Mouse (Mus musculus) erythroblast, embryonic 14.5 days (primary cell): ENCODE results near the gene Tmcc2.

Experiments used
- GATA1 ChIP-seq: IDR thresholded peaks from 2 replicates; pipeline ENCODE4 v1.6.1; 2012; ENCODE audit warnings: low read length, inconsistent platforms, mixed read lengths
- TAL1 ChIP-seq: IDR thresholded peaks from 3 replicates; pipeline ENCODE4 v1.6.1; 2012; ENCODE audit warnings: low read length, inconsistent platforms, mixed read lengths

DNA sequence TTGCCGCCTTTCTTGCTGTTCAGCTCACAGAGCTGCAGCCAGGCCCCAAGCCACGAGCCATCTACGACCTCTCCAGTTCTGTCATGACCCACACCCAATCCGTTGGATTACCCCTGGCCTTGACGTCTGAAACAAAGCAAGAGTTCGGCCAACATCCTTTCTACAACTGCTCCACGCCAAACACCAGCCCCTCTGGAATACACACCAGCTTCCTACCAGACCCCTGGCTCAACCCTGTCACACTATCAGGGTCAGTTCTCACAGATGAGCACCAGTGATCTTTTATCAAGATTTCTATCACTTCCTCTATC, 14.1 kb downstream of the Tmcc2 start:
- TF ChIP-seq GATA1 (no peak), TAL1 (no peak)
